Mouse (Mus musculus) CH12.LX (cell line): ENCODE results near the gene Entpd2.

Experiments
- CTCF ChIP-seq, 2 experiments: IDR thresholded peaks in 1 of 2; conservative IDR thresholded peaks in 1 of 2; 2 replicates each; pipeline ENCODE4 v1.5.1; 2011 to 2012; ENCODE audit warnings: low read depth in 2 of 2, low read length in 2 of 2, improper control_type of control experiment in 1 of 2, inconsistent platforms in 1 of 2, mild to moderate bottlenecking in 1 of 2, moderate library complexity in 1 of 2
- EP300 ChIP-seq: IDR thresholded peaks from 2 replicates; pipeline ENCODE4 v1.6.1; 2011; ENCODE audit warnings: low read length, improper control_type of control experiment
- HCFC1 ChIP-seq: IDR thresholded peaks from 2 replicates; pipeline ENCODE4 v1.6.1; 2012; ENCODE audit warnings: low read depth, mild to moderate bottlenecking, inconsistent platforms, low read length, improper control_type of control experiment
- MAX ChIP-seq: IDR thresholded peaks from 2 replicates; pipeline ENCODE4 v1.6.1; 2011; ENCODE audit warnings: low read length, improper control_type of control experiment
- RCOR1 ChIP-seq: conservative IDR thresholded peaks from 2 replicates; pipeline ENCODE4 v1.6.1; 2012; ENCODE audit warnings: low read depth, mild to moderate bottlenecking, inconsistent platforms, low read length, improper control_type of control experiment
- SIN3A ChIP-seq: IDR thresholded peaks from 2 replicates; pipeline ENCODE4 v1.6.1; 2012; ENCODE audit warnings: low read length, improper control_type of control experiment, inconsistent platforms
- USF1 ChIP-seq: IDR thresholded peaks from 2 replicates; pipeline ENCODE4 v1.6.1; 2014; ENCODE audit warnings: low read depth, mild to moderate bottlenecking, inconsistent platforms, low read length, improper control_type of control experiment
- USF2 ChIP-seq: conservative IDR thresholded peaks from 2 replicates; pipeline ENCODE4 v1.6.1; 2011; ENCODE audit warnings: low read depth, low read length, improper control_type of control experiment
- ZKSCAN1 ChIP-seq: IDR thresholded peaks from 2 replicates; pipeline ENCODE4 v1.6.1; 2012; ENCODE audit warnings: low read depth, inconsistent platforms, low read length, improper control_type of control experiment, borderline replicate concordance
- ZMIZ1 ChIP-seq: IDR thresholded peaks from 2 replicates; pipeline ENCODE4 v1.6.1; 2012; ENCODE audit warnings: low read depth, mild to moderate bottlenecking, inconsistent platforms, low read length, improper control_type of control experiment

DNA sequence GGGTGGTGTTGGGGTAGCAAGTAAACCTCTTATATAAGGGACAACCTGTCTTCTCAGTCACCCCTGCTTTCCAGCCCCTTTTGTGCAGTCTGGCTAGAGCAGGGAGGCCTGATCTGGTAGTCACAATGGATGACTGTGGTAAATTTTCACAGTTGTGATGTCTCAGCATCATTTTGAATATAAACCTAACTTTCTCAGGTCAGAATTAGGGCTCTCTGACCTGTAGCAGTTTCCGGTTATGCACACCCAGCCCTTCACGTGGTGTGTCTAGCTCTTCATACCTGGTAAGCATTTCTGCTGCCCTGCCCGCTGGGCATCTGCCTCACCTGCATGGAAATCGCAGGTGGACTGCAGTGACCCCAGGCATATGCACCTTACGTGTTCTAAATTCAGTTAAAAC is 31.6 kb downstream of the Entpd2 start:
- TF ChIP-seq CTCF (conservative IDR thresholded peaks at IDR 0.05 in 1 of 2, IDR thresholded peaks at IDR 0.05 in 1 of 2; ENCODE audit: low read depth in 2 of 2, low read length in 2 of 2): peak in 1 of 2 experiments; percentile 12; a peak in 1 of 4 replicates
- no peak for TF ChIP-seq RCOR1
- no peak for TF ChIP-seq USF2
- TF ChIP-seq EP300: no peak
- no peak for TF ChIP-seq MAX
- TF ChIP-seq HCFC1: no peak
- TF ChIP-seq USF1: no peak
- no peak for TF ChIP-seq SIN3A
- no peak for TF ChIP-seq ZMIZ1
- no peak for TF ChIP-seq ZKSCAN1
